Mouse (Mus musculus) CH12.LX (cell line): ENCODE data around the gene Gjd3. TPM values are rescaled to one million over a fixed set of nuclear protein-coding genes. Genes with fewer than 3 reads are reported as not detected.

Experiments
- DNase-seq: peaks from one replicate; pipeline ENCODE4 v3.0.0-alpha.2; 2013; ENCODE audit errors: extremely low read depth
- H3K27ac ChIP-seq: 2 replicates; pipeline ENCODE4 v1.5.1; 2012; ENCODE audit warnings: low read depth, mild to moderate bottlenecking, control low read depth, moderate library complexity; ENCODE audit not compliant: insufficient read depth
- H3K27me3 ChIP-seq: replicated peaks from 2 replicates; pipeline ENCODE3; 2012; ENCODE audit warnings: inconsistent platforms
- H3K36me3 ChIP-seq, 2 experiments: replicated peaks in 1 of 2; 2 replicates each; pipeline versions ENCODE3 to v1.6.1; 2012; ENCODE audit warnings: inconsistent platforms in 1 of 2, low read length in 1 of 2, mild to moderate bottlenecking in 1 of 2, mixed read lengths in 1 of 2, moderate library complexity in 1 of 2; ENCODE audit not compliant: control insufficient read depth in 1 of 2, insufficient read depth in 1 of 2
- H3K4me1 ChIP-seq, 2 experiments: 2 replicates each; pipeline ENCODE4 v1.6.1; 2012; ENCODE audit warnings: inconsistent platforms in 1 of 2, moderate library complexity in 1 of 2; ENCODE audit not compliant: insufficient read depth in 2 of 2, control insufficient read depth in 1 of 2
- H3K4me2 ChIP-seq: 2 replicates; pipeline ENCODE4 v1.6.1; 2012; ENCODE audit warnings: low read depth, mild to moderate bottlenecking, control low read depth; ENCODE audit not compliant: poor library complexity, insufficient read depth, severe bottlenecking
- H3K4me3 ChIP-seq, 3 experiments: fragments of 150-350 bp in 1 of 3; sonication (generic) in 1 of 3; replicated peaks in 1 of 3; 2 replicates each; pipeline versions ENCODE3 to v1.5.1; 2011 to 2012; ENCODE audit warnings: low read depth in 2 of 3, low read length in 2 of 3, mild to moderate bottlenecking in 2 of 3, moderate library complexity in 2 of 3, control low read depth in 1 of 3, improper control_type of control experiment in 1 of 3, inconsistent platforms in 1 of 3, mixed read lengths in 1 of 3; ENCODE audit not compliant: poor library complexity in 1 of 3
- H3K79me2 ChIP-seq: replicated peaks from 2 replicates; pipeline ENCODE4 v1.6.1; 2012; ENCODE audit warnings: mild to moderate bottlenecking, moderate library complexity; ENCODE audit not compliant: control insufficient read depth, poor library complexity, insufficient read depth, severe bottlenecking; ENCODE audit errors: extremely low read depth
- H3K9ac ChIP-seq: 2 replicates; pipeline ENCODE4 v1.6.1; 2012; ENCODE audit warnings: low read depth, mild to moderate bottlenecking, control low read depth, moderate library complexity; ENCODE audit not compliant: insufficient read depth
- H3K9me3 ChIP-seq: replicated peaks from 2 replicates; pipeline ENCODE3; 2012; ENCODE audit warnings: low read length, inconsistent platforms, mixed read lengths
- E2F4 ChIP-seq: IDR thresholded peaks from 2 replicates; pipeline ENCODE4 v1.6.1; 2011; ENCODE audit warnings: low read depth, low read length, improper control_type of control experiment; ENCODE audit not compliant: insufficient replicate concordance
- ELF1 ChIP-seq: IDR thresholded peaks from 2 replicates; pipeline ENCODE4 v1.6.1; 2014; ENCODE audit warnings: low read depth, mild to moderate bottlenecking, inconsistent platforms, low read length, improper control_type of control experiment
- EP300 ChIP-seq: IDR thresholded peaks from 2 replicates; pipeline ENCODE4 v1.6.1; 2011; ENCODE audit warnings: low read length, improper control_type of control experiment
- GABPA ChIP-seq: IDR thresholded peaks from 2 replicates; pipeline ENCODE4 v1.6.1; 2012; ENCODE audit warnings: low read depth, low read length, improper control_type of control experiment, inconsistent platforms; ENCODE audit not compliant: insufficient replicate concordance
- MAX ChIP-seq: IDR thresholded peaks from 2 replicates; pipeline ENCODE4 v1.6.1; 2011; ENCODE audit warnings: low read length, improper control_type of control experiment
- MYC ChIP-seq: IDR thresholded peaks from 2 replicates; pipeline ENCODE4 v1.6.1; 2011; ENCODE audit warnings: low read depth, mild to moderate bottlenecking, improper control_type of control experiment, low read length
- NELFE ChIP-seq: IDR thresholded peaks from 2 replicates; pipeline ENCODE4 v1.6.1; 2011; ENCODE audit warnings: low read depth, low read length, improper control_type of control experiment
- RCOR1 ChIP-seq: conservative IDR thresholded peaks from 2 replicates; pipeline ENCODE4 v1.6.1; 2012; ENCODE audit warnings: low read depth, mild to moderate bottlenecking, inconsistent platforms, low read length, improper control_type of control experiment
- TCF12 ChIP-seq: IDR thresholded peaks from 2 replicates; pipeline ENCODE4 v1.6.1; 2014; ENCODE audit warnings: low read depth, mild to moderate bottlenecking, inconsistent platforms, low read length, improper control_type of control experiment
- USF2 ChIP-seq: conservative IDR thresholded peaks from 2 replicates; pipeline ENCODE4 v1.6.1; 2011; ENCODE audit warnings: low read depth, low read length, improper control_type of control experiment
- ZMIZ1 ChIP-seq: IDR thresholded peaks from 2 replicates; pipeline ENCODE4 v1.6.1; 2012; ENCODE audit warnings: low read depth, mild to moderate bottlenecking, inconsistent platforms, low read length, improper control_type of control experiment
- dilution Hi-C: fragments of 300-500 bp; cut with MboI; formaldehyde crosslinking; loops from 2 replicates; pipeline ENCODE4 v1.14.3; 2020; ENCODE audit warnings: low sequenced_read_pairs; ENCODE audit not compliant: extremely low pct_unique_long_range_greater_than_20kb, extremely low pct_ligation_motif_present
- in situ Hi-C: fragments of 300-500 bp; cut with MboI; formaldehyde crosslinking; loops from 3 replicates; pipeline ENCODE4 v1.14.3; 2019; ENCODE audit warnings: low sequenced_read_pairs, low pct_ligation_motif_present, low pct_unique_long_range_greater_than_20kb, mixed read lengths
- polyA plus RNA-seq: library from polyadenylated mRNA; unstranded; fragments of >175 nt; gene quantifications from 2 replicates; pipeline ENCODE4 v1.2.1, GENCODE M21; 2012; ENCODE audit warnings: low read depth; ENCODE audit not compliant: insufficient read length
- total RNA-seq, 2 experiments: library from RNA; depleted of rRNA; stranded (reverse); fragments of 300-350 nt in 1 of 2; fragments of >200 nt in 1 of 2; gene quantifications; 2 replicates each; pipeline ENCODE4 v1.2.3; 2012 to 2014

Gene Gjd3
- total and polyA plus RNA-seq, 3 experiments = 0.47 TPM; not detected in 2

GRCm38 (mm10) chr11:98970191-98970925 lies 12.5 kb downstream of the Gjd3 start:
- Histone ChIP-seq H3K4me2 (no peak overlapping the region), H3K27ac (peak overlapping the region; percentile 0; the same call in 1 of the 2 replicates), H3K9ac (no peak overlapping the region), H3K36me3 (peaks cover 55 to 92% of the 10 kb centered on the region in 2 experiments), H3K27me3 (no peaks in the 10 kb centered on the region), H3K9me3 (peaks cover 3% of the 10 kb centered on the region), H3K4me1 (peaks cover 8 to 43% of the 10 kb centered on the region in 2 experiments), H3K4me3 (no peak overlapping the region), H3K79me2 (no peaks in the 10 kb centered on the region)
- TF ChIP-seq ELF1 (no peak), MAX (no peak), USF2 (no peak)
- no peak for DNase-seq
- in situ Hi-C loops = loop anchor here (5.0 to 10.0 kb wide), 2 partner anchors 33 to 56 kb away; no protein-coding TSS in a partner anchor
- dilution Hi-C loops = no loop called here

- Histone ChIP-seq H3K9me3 (no peaks in the 10 kb centered on the region), H3K9ac (no peak overlapping the region), H3K27ac (no peak overlapping the region), H3K4me3 (no peak overlapping the region), H3K4me1 (peaks cover 15 to 50% of the 10 kb centered on the region in 2 experiments), H3K4me2 (no peak overlapping the region), H3K79me2 (0 out of 2 replicates have a peak, but pooled peaks cover under 1% of the 10 kb centered on the region), H3K36me3 (peaks cover 55 to 83% of the 10 kb centered on the region in 2 experiments), H3K27me3 (no peaks in the 10 kb centered on the region)
- TF ChIP-seq TCF12 = no peak
- TF ChIP-seq MYC = no peak
- no peak for TF ChIP-seq GABPA
- TF ChIP-seq E2F4 = no peak
- DNase-seq = no peak
- dilution Hi-C loops = no loop called here
- in situ Hi-C loops = no loop called here
Measured at GRCm38 (mm10) chr11:98969496-98969927, 13.3 kb downstream of the Gjd3 start.

- H3K4me1 ChIP-seq = peaks cover 21 to 56% of the 10 kb centered on the region in 2 experiments
Measured at GRCm38 (mm10) chr11:98968716-98969495, 13.9 kb downstream of the Gjd3 start.

More at GRCm38 (mm10) chr11:98968716-98969495, 13.9 kb downstream of the Gjd3 start:
- no peak overlapping the region for H3K4me3 ChIP-seq
- no peaks in the 10 kb centered on the region for H3K27me3 ChIP-seq
- TF ChIP-seq EP300 (no peak), USF2 (no peak), ZMIZ1 (no peak), GABPA (no peak), NELFE (no peak), RCOR1 (no peak)
- TF ChIP-seq, all 38 proteins: peak for 0
- no peak overlapping the region for H3K27ac ChIP-seq
- H3K9ac ChIP-seq = no peak overlapping the region
- no peaks in the 10 kb centered on the region for H3K9me3 ChIP-seq
- H3K36me3 ChIP-seq = peaks cover 55 to 78% of the 10 kb centered on the region in 2 experiments
- in situ Hi-C loops = no loop called here
- no peak overlapping the region for H3K4me2 ChIP-seq
- DNase-seq = no peak
- dilution Hi-C loops = no loop called here
- H3K79me2 ChIP-seq = 0 out of 2 replicates have a peak, but pooled peaks cover 3% of the 10 kb centered on the region
